Mouse (Mus musculus) cerebral cortex, adult 2 months (tissue): ENCODE data around the gene Ankrd11.

Source experiments
- WGBS: fragments of 180-500 bp; shearing (Covaris S2); methylation state at CpG from one replicate; pipeline ENCODE4 v1.1.7; 2018; 5-methylcytosine and 5-hydroxymethylcytosine counted together

Ankrd11 gene

DNA sequence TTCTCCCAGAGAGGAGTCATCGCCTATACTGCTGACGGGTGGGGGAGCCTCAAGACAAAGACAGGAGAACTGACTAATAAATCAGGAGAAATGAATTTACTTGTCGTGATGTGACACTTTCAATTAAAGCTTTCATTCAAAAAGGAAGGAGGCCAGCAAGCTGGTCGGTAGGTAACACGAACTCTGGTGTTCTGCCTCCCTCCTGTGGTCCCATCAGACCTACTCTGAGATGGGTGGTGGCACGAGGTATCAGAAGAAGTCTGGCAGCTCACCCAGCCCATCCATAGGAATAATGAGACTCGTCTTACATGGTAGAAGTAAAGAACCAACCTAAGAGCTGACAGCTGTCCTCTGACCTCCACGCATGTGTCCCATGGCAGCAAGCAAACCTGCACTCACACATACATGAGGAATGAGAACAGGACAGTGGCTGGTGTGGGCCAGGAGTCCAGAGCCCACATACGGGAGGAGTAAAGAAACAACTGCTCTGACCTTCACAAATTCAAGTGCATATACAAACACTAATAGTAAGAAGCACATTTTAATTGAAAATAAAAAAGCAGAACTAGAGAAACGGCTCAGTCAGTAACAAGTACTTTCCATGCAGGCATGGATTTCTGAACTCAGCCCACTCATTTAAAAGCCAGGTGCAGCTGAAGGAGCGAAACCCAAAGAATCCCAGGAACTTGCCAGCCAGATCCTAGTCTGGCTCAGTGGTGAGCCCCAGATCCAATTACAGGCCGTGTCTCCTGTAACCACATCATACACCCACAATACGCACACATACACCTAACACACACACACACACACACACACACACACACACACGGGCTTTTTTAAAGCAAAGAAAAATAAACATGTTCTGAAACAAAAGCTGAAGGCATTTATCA, 37.8 kb downstream of the Ankrd11 start:
- WGBS, result 44% methylated on average over 14 of the region's 14 CpGs

DNA sequence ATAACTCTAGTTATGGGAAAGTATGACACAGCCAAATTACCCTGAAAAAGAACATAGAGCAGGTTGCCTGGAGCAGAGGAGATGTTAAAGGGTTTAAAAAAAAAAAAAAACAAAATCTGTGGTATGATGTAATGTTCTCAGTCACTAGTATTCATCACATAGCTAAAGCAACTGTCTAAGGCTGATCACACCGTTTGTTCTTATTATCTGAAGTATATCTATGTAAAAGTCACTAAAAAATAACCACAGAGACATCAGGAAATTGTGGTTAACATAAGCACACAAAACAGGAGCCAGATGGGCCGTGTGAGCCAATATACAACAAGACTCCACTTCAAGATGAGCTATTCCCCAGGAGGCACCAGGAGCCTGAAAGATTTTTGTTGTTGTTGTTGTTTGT, 41.8 kb downstream of the Ankrd11 start:
- 31% methylated on average over 2 of the region's 2 CpGs for WGBS

GRCm38 (mm10) chr8:122997963-122998362, 44.1 kb downstream of the Ankrd11 start:
- WGBS, result 47% methylated on average over 4 of the region's 4 CpGs

DNA sequence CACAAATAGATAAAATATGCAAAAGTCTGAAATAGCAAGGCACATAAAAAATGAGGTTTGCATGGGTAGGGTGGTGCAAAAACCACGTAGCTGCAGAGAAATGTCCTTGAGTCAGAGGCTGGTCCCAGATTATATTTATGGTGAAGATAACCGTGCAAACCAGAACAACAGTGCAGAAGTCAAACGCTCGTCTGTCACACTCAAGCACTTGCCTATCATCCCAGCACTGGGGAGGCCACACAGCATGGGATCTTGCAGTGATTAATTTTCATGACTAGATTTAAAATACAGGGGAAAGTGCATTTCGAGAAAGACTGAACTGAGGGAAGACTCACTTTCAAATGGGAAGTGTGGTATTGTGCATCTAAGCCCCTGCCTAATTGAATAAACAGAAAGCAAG, 48.3 kb downstream of the Ankrd11 start:
- 36% methylated on average over 5 of the region's 5 CpGs for WGBS

- WGBS, result 62% methylated on average over 3 of the region's 3 CpGs
Observed at GRCm38 (mm10) chr8:122993031-122993430, 49.0 kb downstream of the Ankrd11 start.

- WGBS, result 69% methylated on average over 2 of the region's 2 CpGs
Observed at GRCm38 (mm10) chr8:122992296-122992695, 49.8 kb downstream of the Ankrd11 start.

DNA sequence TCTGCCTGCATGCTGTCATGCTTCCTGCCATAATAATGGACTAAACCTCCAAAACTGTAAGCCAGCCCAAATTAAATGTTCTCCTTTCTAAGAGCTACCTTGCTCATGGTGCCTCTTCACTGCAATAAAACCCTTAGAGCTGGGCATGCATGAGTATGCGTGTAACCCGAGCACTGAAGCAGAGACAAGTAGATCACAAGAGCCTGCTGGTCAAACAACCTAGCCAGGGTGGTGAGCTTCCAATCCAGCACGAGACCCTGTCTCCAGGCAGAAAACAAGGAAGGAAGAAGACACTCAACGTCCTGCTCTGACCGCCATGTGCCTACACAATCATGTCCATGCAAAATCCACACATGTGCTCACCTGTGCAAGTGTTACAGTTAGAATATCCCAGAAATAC, 50.7 kb downstream of the Ankrd11 start:
- WGBS, result 90% methylated on average over 5 of the region's 5 CpGs

DNA sequence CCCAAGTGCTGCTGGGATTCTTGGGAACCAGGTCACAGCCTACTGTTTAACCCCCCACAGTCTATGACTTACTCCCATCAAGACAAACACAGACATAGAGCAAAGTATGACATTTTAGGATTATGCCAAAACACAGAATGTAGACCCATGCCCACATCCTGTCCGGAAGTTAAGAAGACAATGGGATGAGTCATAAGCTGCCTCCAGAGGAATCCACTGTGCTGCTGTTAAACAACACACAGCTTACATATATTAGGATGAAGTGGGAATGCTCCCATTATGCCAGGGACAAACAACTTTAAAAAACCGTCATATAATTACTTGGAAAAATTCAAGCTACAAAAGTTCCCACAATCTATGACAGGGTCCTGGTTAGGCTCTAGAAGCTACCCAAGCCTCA, 52.1 kb downstream of the Ankrd11 start:
- 45% methylated on average over 2 of the region's 2 CpGs for WGBS

DNA sequence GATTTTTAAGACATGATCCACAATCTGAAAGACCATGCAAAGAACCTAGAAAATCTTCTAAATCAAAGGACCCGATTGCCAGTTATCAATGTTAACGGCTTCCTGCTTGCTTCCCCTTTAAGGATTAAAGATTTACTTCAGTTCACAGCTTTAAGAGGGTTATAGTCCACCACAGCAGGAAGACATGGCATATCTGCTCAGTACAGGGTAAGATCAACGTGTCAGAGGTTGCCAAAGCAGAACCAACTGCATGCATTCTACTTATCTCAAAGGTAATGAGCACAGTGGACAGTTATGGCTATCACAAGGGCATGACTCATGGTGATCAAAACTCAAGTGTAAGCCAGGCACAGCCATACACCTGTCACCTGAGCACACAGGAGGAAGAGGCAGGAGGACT, 53.1 kb downstream of the Ankrd11 start:
- WGBS, result 81% methylated on average over 3 of the region's 3 CpGs

DNA sequence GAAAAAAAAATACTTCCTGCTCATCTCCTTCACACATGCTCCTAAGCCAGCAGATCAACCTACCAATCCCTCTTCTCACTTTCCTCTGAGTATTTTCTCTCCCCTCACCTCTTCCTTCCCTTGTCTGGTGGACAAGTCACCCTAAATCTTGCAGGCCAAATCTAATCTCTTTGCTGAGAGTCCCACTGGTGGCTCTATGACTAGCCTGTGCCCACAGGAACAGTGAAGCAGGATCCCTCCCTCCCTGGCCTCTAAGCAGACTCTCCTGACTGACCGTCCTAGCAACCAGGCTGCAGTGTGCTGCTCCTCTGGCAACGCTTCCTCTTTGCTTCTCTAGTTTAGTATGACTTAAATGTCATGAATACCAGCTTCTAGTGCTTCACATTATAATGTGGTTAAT, 54.8 kb downstream of the Ankrd11 start:
- 12% methylated on average over 2 of the region's 2 CpGs for WGBS

DNA sequence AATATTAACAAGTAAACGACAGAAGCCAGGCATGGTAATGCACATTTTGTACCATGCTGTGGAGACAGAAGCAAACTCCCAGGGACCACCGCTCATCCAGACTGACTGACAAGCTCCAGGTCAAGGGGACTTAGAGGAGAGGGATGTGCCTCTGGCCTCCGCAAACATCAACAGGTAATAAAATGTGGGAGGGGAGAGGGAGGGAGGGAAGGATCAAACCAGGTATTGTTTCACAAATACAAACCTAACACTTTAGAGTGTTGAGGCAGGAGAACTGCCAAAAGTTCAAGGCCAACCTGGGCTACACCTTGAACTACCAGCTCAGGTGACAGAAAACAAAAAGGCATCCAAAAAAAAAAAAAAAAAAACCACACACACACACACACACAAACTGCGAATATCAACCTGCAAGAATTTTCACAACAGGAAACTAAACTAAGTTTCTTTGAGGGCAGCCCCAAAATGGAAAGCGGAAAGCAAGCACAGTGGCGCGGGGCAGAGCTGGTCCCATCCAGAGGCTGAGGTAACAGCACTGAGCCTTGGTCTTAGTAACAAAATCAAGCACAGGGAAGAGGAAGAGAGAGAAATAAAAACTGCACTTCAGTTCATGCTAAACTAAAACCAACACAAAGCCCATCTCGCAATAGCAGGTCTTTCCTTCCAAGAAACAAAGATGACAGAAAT, 55.4 kb downstream of the Ankrd11 start:
- WGBS, result 76% methylated on average over 8 of the region's 8 CpGs

DNA sequence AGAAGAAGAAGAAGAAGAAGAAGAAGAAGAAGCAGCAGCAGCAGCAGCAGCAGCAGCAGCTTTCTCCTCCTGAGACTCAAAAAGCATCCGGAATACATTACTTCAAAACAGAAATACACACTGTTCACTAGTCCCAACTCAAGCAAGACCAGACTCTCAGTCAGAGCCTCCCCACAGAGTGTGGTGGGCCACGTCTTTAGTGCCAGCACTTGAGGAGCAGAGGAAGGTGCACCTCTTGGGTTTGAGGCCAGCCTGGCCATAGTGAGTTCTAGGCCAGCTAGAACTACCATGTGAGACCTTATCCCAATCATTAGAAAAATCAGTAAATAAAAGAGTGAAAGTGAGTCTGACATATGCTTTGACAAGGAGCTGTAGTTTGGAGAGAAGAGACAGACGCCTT, 57.9 kb downstream of the Ankrd11 start:
- 65% methylated on average over 3 of the region's 3 CpGs for WGBS

DNA sequence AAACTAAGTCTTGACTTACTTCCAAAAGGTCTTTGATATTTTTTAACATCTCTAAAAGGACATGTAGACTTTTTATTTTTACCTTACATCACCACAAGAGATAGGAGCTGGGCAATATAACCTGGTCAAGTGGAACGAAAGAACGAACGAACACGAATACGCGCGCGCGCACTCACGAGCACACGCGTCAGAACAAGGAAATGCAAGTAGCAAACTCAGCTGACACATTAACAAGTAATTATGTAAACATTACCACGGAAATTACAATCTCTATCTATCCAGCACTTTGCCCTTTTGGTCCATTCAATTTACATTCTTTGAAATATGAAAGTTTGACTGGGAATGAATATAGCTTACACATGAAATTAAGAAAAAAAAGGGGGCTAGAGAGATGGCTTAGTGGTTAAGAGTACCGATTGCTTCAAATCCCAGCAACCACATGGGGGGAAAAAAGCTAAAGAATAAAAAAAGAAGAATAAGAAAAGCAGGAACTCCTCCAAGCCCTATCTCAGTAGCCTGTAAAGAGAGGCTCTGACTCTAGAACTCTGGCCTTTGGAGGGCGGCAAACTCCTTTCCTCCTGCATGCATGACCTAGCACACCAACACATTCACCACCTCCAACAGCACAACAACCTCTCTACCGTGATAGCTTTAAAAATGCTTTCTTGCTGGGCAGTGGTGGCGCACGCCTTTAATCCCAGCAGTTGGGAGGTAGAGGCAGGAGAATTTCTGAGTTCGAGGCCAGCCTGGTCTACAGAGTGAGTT, 58.7 kb downstream of the Ankrd11 start:
- 86% methylated on average over 19 of the region's 19 CpGs for WGBS

GRCm38 (mm10) chr8:122981646-122982045, 60.4 kb downstream of the Ankrd11 start:
- 48% methylated on average over 5 of the region's 5 CpGs for WGBS

GRCm38 (mm10) chr8:122979865-122980509, 62.1 kb downstream of the Ankrd11 start:
- WGBS, result 24% methylated on average over 10 of the region's 10 CpGs

DNA sequence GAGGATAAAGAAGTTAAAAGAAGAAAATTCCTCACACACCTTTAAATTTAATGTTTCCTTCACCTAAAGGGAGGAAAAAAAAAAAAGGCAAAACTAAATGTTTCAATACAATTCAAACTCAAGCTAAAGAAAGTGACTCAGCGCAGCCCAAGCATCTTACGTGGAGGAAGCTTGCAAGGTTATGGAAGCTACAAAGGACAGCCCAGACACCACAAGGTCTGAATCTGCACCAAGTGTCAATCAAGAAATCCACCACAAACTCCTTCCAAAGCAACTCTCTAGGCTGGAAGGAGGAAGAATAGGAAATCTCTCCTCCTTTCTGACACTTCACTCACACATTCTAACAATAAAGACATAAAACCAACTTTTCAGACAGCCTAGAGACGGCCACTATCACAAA, 62.7 kb downstream of the Ankrd11 start:
- 50% methylated on average over 3 of the region's 3 CpGs for WGBS

GRCm38 (mm10) chr8:122976046-122976445, 66.0 kb downstream of the Ankrd11 start:
- WGBS, result 63% methylated on average over 4 of the region's 4 CpGs

DNA sequence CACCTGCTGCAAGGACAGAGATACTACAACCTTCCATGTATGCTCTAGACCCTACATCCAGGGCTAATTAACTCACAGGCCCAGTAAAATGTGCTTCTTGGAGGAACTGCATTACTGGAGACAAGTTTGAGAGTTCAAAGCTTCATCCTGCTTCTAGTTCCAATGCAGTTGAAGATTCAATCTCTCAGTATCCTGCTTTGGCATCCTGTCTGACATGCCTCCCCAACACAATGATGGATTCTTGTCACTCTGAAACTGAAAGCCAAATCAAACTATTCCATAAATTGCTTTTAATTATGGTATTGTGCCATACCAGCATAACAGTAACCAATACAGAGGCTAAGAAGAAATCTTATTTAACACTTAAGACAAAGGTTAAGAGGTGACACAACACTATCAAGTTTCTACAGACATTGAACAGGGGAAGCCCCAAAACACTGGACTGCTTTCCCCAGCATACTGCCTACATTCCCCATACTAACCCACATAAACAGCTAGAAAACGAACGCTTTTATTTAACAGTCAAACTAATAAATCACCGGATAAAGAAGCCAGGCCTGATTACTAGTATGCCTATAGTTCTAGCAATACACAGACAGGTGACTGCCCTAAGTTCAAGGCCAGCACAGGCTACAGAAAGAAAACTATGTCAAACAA, 72.0 kb downstream of the Ankrd11 start:
- WGBS, result 96% methylated on average over 3 of the region's 3 CpGs

- WGBS, result 68% methylated on average over 3 of the region's 3 CpGs
Observed at GRCm38 (mm10) chr8:122968145-122968544, 73.9 kb downstream of the Ankrd11 start.

- 67% methylated on average over 3 of the region's 3 CpGs for WGBS
Observed at GRCm38 (mm10) chr8:122966638-122967037, 75.4 kb downstream of the Ankrd11 start.

- WGBS, result 65% methylated on average over 5 of the region's 5 CpGs
Observed at GRCm38 (mm10) chr8:122962046-122962445, 80.0 kb downstream of the Ankrd11 start.
